Mouse (Mus musculus): ENCODE data around the gene AI182371. TPM values are rescaled to one million over a fixed set of nuclear protein-coding genes. Genes with fewer than 3 reads are reported as not detected.

The AI182371 gene
- polyA plus RNA-seq, 1 experiment from 2014 or later = 0.99 TPM

- H3K4me1 ChIP-seq (replicated peaks; ENCODE audit: control insufficient read depth, insufficient read depth, low read length) = no peaks in the 10 kb centered on the region; the same call in 1 of the 2 replicates
- H3K27ac ChIP-seq (ENCODE audit: low read depth, low read length) = 0 out of 2 replicates have a peak overlapping the region, but pooled peaks have one; percentile 19
- 72% methylated on average over 6 of the region's 6 CpGs for WGBS
- no peaks in the 10 kb centered on the region for H3K9me3 ChIP-seq (ENCODE audit: control insufficient read depth, low read length)
- H3K27me3 ChIP-seq (replicated peaks; ENCODE audit: control insufficient read depth, insufficient read depth, low read length) = no peaks in the 10 kb centered on the region
- no peak overlapping the region for H3K9ac ChIP-seq (ENCODE audit: low read depth, low read length)
- H3K4me2 ChIP-seq = no peak overlapping the region
- H3K36me3 ChIP-seq (ENCODE audit: control insufficient read depth, insufficient read depth, low read length) = no peaks in the 10 kb centered on the region
- H3K4me3 ChIP-seq (ENCODE audit: low read depth, low read length) = no peak overlapping the region
- ATAC-seq (replicated peaks; ENCODE audit: low FRiP score) = no peak
- no peak for DNase-seq (ENCODE audit: low spot score)
These were observed 814 bp downstream of the AI182371 start for GRCm38 (mm10) chr2:35100529-35100928.

- Histone ChIP-seq H3K9me3 (ENCODE audit: control insufficient read depth, low read length) (no peaks in the 10 kb centered on the region), H3K4me1 (replicated peaks; ENCODE audit: control insufficient read depth, insufficient read depth, low read length) (no peaks in the 10 kb centered on the region), H3K27ac (ENCODE audit: low read depth, low read length) (no peak overlapping the region), H3K36me3 (ENCODE audit: control insufficient read depth, insufficient read depth, low read length) (no peaks in the 10 kb centered on the region), H3K9ac (ENCODE audit: low read depth, low read length) (no peak overlapping the region), H3K4me2 (no peak overlapping the region), H3K4me3 (ENCODE audit: low read depth, low read length) (no peak overlapping the region), H3K27me3 (replicated peaks; ENCODE audit: control insufficient read depth, insufficient read depth, low read length) (no peaks in the 10 kb centered on the region)
- DNase-seq (ENCODE audit: low spot score) = no peak
- ATAC-seq (replicated peaks; ENCODE audit: low FRiP score) = no peak
- WGBS = 66% methylated on average over 4 of the region's 4 CpGs
These were observed 13.9 kb downstream of the AI182371 start for GRCm38 (mm10) chr2:35087418-35087817.

- 65% methylated on average over 6 of the region's 6 CpGs for WGBS
- no peak for DNase-seq (ENCODE audit: low spot score)
- Histone ChIP-seq H3K27me3 (replicated peaks; ENCODE audit: control insufficient read depth, insufficient read depth, low read length) (no peaks in the 10 kb centered on the region), H3K9ac (ENCODE audit: low read depth, low read length) (no peak overlapping the region), H3K4me2 (no peak overlapping the region), H3K4me1 (replicated peaks; ENCODE audit: control insufficient read depth, insufficient read depth, low read length) (no peaks in the 10 kb centered on the region), H3K9me3 (ENCODE audit: control insufficient read depth, low read length) (no peaks in the 10 kb centered on the region), H3K27ac (ENCODE audit: low read depth, low read length) (no peak overlapping the region), H3K4me3 (ENCODE audit: low read depth, low read length) (no peak overlapping the region), H3K36me3 (ENCODE audit: control insufficient read depth, insufficient read depth, low read length) (no peaks in the 10 kb centered on the region)
- no peak for ATAC-seq (replicated peaks; ENCODE audit: low FRiP score)
These were observed 22.2 kb downstream of the AI182371 start for GRCm38 (mm10) chr2:35079166-35079565.

- no peak overlapping the region for H3K4me2 ChIP-seq
- ATAC-seq (replicated peaks; ENCODE audit: low FRiP score) = no peak
- no peaks in the 10 kb centered on the region for H3K9me3 ChIP-seq (ENCODE audit: control insufficient read depth, low read length)
- no peak overlapping the region for H3K4me3 ChIP-seq (ENCODE audit: low read depth, low read length)
- H3K9ac ChIP-seq (ENCODE audit: low read depth, low read length) = no peak overlapping the region
- no peaks in the 10 kb centered on the region for H3K36me3 ChIP-seq (ENCODE audit: control insufficient read depth, insufficient read depth, low read length)
- H3K4me1 ChIP-seq (replicated peaks; ENCODE audit: control insufficient read depth, insufficient read depth, low read length) = no peaks in the 10 kb centered on the region
- H3K27ac ChIP-seq (ENCODE audit: low read depth, low read length) = no peak overlapping the region
- H3K27me3 ChIP-seq (replicated peaks; ENCODE audit: control insufficient read depth, insufficient read depth, low read length) = no peaks in the 10 kb centered on the region
- DNase-seq (ENCODE audit: low spot score) = no peak
- 75% methylated on average over 3 of the region's 3 CpGs for WGBS
These were observed 27.0 kb downstream of the AI182371 start for GRCm38 (mm10) chr2:35074328-35074727.

- ATAC-seq (replicated peaks; ENCODE audit: low FRiP score) = no peak
- no peaks in the 10 kb centered on the region for H3K4me1 ChIP-seq (replicated peaks; ENCODE audit: control insufficient read depth, insufficient read depth, low read length)
- H3K9ac ChIP-seq (ENCODE audit: low read depth, low read length) = no peak overlapping the region
These were observed 28.8 kb downstream of the AI182371 start for GRCm38 (mm10) chr2:35072547-35072946.

GRCm38 (mm10) chr2:35070275-35070674, 31.1 kb downstream of the AI182371 start:
- no peaks in the 10 kb centered on the region for H3K4me1 ChIP-seq (replicated peaks; ENCODE audit: control insufficient read depth, insufficient read depth, low read length)
- no peak for ATAC-seq (replicated peaks; ENCODE audit: low FRiP score)

More at GRCm38 (mm10) chr2:35072547-35072946, 28.8 kb downstream of the AI182371 start:
- WGBS = 79% methylated on average over 2 of the region's 2 CpGs
- Histone ChIP-seq H3K9me3 (ENCODE audit: control insufficient read depth, low read length) (no peaks in the 10 kb centered on the region), H3K4me3 (ENCODE audit: low read depth, low read length) (no peak overlapping the region), H3K36me3 (ENCODE audit: control insufficient read depth, insufficient read depth, low read length) (no peaks in the 10 kb centered on the region), H3K4me2 (no peak overlapping the region), H3K27me3 (replicated peaks; ENCODE audit: control insufficient read depth, insufficient read depth, low read length) (no peaks in the 10 kb centered on the region), H3K27ac (ENCODE audit: low read depth, low read length) (no peak overlapping the region)
- DNase-seq (ENCODE audit: low spot score) = no peak

GRCm38 (mm10) chr2:35069124-35069523, 32.2 kb downstream of the AI182371 start:
- Histone ChIP-seq H3K4me1 (replicated peaks; ENCODE audit: control insufficient read depth, insufficient read depth, low read length) (no peaks in the 10 kb centered on the region), H3K9ac (ENCODE audit: low read depth, low read length) (no peak overlapping the region), H3K4me3 (ENCODE audit: low read depth, low read length) (no peak overlapping the region), H3K4me2 (no peak overlapping the region), H3K27me3 (replicated peaks; ENCODE audit: control insufficient read depth, insufficient read depth, low read length) (no peaks in the 10 kb centered on the region), H3K27ac (ENCODE audit: low read depth, low read length) (no peak overlapping the region), H3K36me3 (ENCODE audit: control insufficient read depth, insufficient read depth, low read length) (no peaks in the 10 kb centered on the region), H3K9me3 (ENCODE audit: control insufficient read depth, low read length) (no peaks in the 10 kb centered on the region)
- DNase-seq (ENCODE audit: low spot score) (no peak), ATAC-seq (replicated peaks; ENCODE audit: low FRiP score) (no peak)
- 77% methylated on average over 1 of the region's 1 CpGs for WGBS

More at GRCm38 (mm10) chr2:35070275-35070674, 31.1 kb downstream of the AI182371 start:
- Histone ChIP-seq H3K4me2 (no peak overlapping the region), H3K9me3 (ENCODE audit: control insufficient read depth, low read length) (no peaks in the 10 kb centered on the region), H3K4me3 (ENCODE audit: low read depth, low read length) (no peak overlapping the region), H3K27me3 (replicated peaks; ENCODE audit: control insufficient read depth, insufficient read depth, low read length) (no peaks in the 10 kb centered on the region), H3K9ac (ENCODE audit: low read depth, low read length) (no peak overlapping the region), H3K36me3 (ENCODE audit: control insufficient read depth, insufficient read depth, low read length) (no peaks in the 10 kb centered on the region), H3K27ac (ENCODE audit: low read depth, low read length) (no peak overlapping the region)
- DNase-seq (ENCODE audit: low spot score) = no peak
- 77% methylated on average over 4 of the region's 4 CpGs for WGBS

GRCm38 (mm10) chr2:35067117-35067516, 34.2 kb downstream of the AI182371 start:
- Histone ChIP-seq H3K9ac (ENCODE audit: low read depth, low read length) (no peak overlapping the region), H3K9me3 (ENCODE audit: control insufficient read depth, low read length) (no peaks in the 10 kb centered on the region), H3K27ac (ENCODE audit: low read depth, low read length) (no peak overlapping the region), H3K27me3 (replicated peaks; ENCODE audit: control insufficient read depth, insufficient read depth, low read length) (no peaks in the 10 kb centered on the region), H3K4me2 (no peak overlapping the region), H3K4me3 (ENCODE audit: low read depth, low read length) (no peak overlapping the region), H3K4me1 (replicated peaks; ENCODE audit: control insufficient read depth, insufficient read depth, low read length) (no peaks in the 10 kb centered on the region), H3K36me3 (ENCODE audit: control insufficient read depth, insufficient read depth, low read length) (no peaks in the 10 kb centered on the region)
- 84% methylated on average over 11 of the region's 11 CpGs for WGBS
- DNase-seq (ENCODE audit: low spot score) = no peak
- no peak for ATAC-seq (replicated peaks; ENCODE audit: low FRiP score)

- no peaks in the 10 kb centered on the region for H3K36me3 ChIP-seq (ENCODE audit: control insufficient read depth, insufficient read depth, low read length)
- H3K27me3 ChIP-seq (replicated peaks; ENCODE audit: control insufficient read depth, insufficient read depth, low read length) = no peaks in the 10 kb centered on the region
- DNase-seq (ENCODE audit: low spot score) (no peak), ATAC-seq (replicated peaks; ENCODE audit: low FRiP score) (no peak)
- no peak overlapping the region for H3K4me3 ChIP-seq (ENCODE audit: low read depth, low read length)
- WGBS = 88% methylated on average over 13 of the region's 13 CpGs
- H3K4me2 ChIP-seq = no peak overlapping the region
- H3K9me3 ChIP-seq (ENCODE audit: control insufficient read depth, low read length) = no peaks in the 10 kb centered on the region
- H3K9ac ChIP-seq (ENCODE audit: low read depth, low read length) = no peak overlapping the region
- H3K4me1 ChIP-seq (replicated peaks; ENCODE audit: control insufficient read depth, insufficient read depth, low read length) = no peaks in the 10 kb centered on the region
- H3K27ac ChIP-seq (ENCODE audit: low read depth, low read length) = no peak overlapping the region
These were observed 34.7 kb downstream of the AI182371 start for GRCm38 (mm10) chr2:35066525-35067082.
